Mouse (Mus musculus) embryonic facial prominence, embryonic 13.5 days (tissue): ENCODE data around the gene Akr1d1. TPM values are rescaled to one million over a fixed set of nuclear protein-coding genes. Genes with fewer than 3 reads are reported as not detected.

ENCODE experiments used
- ATAC-seq: fragments of 200-750 bp; cut with Nextera tagmentation; 2 replicates; pipeline ENCODE4 v1.8.0; 2017; ENCODE audit warnings: low read depth; ENCODE audit not compliant: insufficient number of reproducible peaks, insufficient read depth, low FRiP score, low TSS enrichment
- H3K27ac ChIP-seq: fragments of 300-500 bp; sonication (generic); 2 replicates; pipeline ENCODE4 v1.5.1; 2015; ENCODE audit warnings: moderate library complexity, mild to moderate bottlenecking, inconsistent platforms
- H3K27me3 ChIP-seq: fragments of 300-500 bp; sonication (generic); 2 replicates; pipeline ENCODE4 v1.6.1; 2015; ENCODE audit warnings: mild to moderate bottlenecking, inconsistent platforms
- H3K36me3 ChIP-seq: fragments of 300-500 bp; sonication (generic); 2 replicates; pipeline ENCODE4 v1.6.1; 2015; ENCODE audit warnings: mild to moderate bottlenecking, inconsistent platforms
- H3K4me1 ChIP-seq: fragments of 300-500 bp; sonication (generic); 2 replicates; pipeline ENCODE4 v1.6.1; 2015; ENCODE audit warnings: inconsistent platforms
- H3K4me2 ChIP-seq: fragments of 300-500 bp; sonication (generic); 2 replicates; pipeline ENCODE4 v1.6.1; 2015; ENCODE audit warnings: moderate library complexity, mild to moderate bottlenecking, inconsistent platforms
- H3K4me3 ChIP-seq: fragments of 300-500 bp; sonication (generic); 2 replicates; pipeline ENCODE4 v1.5.1; 2015; ENCODE audit warnings: mild to moderate bottlenecking, inconsistent platforms
- H3K9ac ChIP-seq: fragments of 300-500 bp; sonication (generic); 2 replicates; pipeline ENCODE4 v1.6.1; 2015; ENCODE audit warnings: mild to moderate bottlenecking, inconsistent platforms
- H3K9me3 ChIP-seq: fragments of 300-500 bp; sonication (generic); 2 replicates; pipeline ENCODE4 v1.6.1; 2016; ENCODE audit warnings: inconsistent platforms
- WGBS: fragments of 180-500 bp; shearing (Covaris S2); methylation state at CpG from one replicate; pipeline ENCODE4 v1.1.7; 2015; ENCODE audit warnings: mixed read lengths; 5-methylcytosine and 5-hydroxymethylcytosine counted together
- polyA plus RNA-seq: library from polyadenylated mRNA; unstranded; fragments of >200 nt; fragmentation: Nextera tagmentation; extraction: Ambion mirVana; gene quantifications from 2 replicates; pipeline ENCODE4 v1.2.1, GENCODE M21; 2015

The Akr1d1 gene
- polyA plus RNA-seq, 1 experiment from 2014 or later = not detected

- H3K4me3 ChIP-seq = no peak overlapping the region
- H3K9ac ChIP-seq = no peak overlapping the region
- H3K27ac ChIP-seq = no peak overlapping the region
- WGBS = 49% methylated on average over 9 of the region's 9 CpGs
- ATAC-seq = no peak
- H3K4me1 ChIP-seq = no peaks in the 10 kb centered on the region
- H3K9me3 ChIP-seq = no peaks in the 10 kb centered on the region
- no peaks in the 10 kb centered on the region for H3K27me3 ChIP-seq
- no peak overlapping the region for H3K4me2 ChIP-seq
- no peaks in the 10 kb centered on the region for H3K36me3 ChIP-seq
Observed at GRCm38 (mm10) chr6:37602857-37603765, 73.1 kb downstream of the Akr1d1 start.

GRCm38 (mm10) chr6:37604178-37604883 lies 74.4 kb downstream of the Akr1d1 start:
- ATAC-seq = no peak
- Histone ChIP-seq H3K9ac (no peak overlapping the region), H3K27me3 (no peaks in the 10 kb centered on the region), H3K4me2 (no peak overlapping the region), H3K27ac (no peak overlapping the region), H3K9me3 (no peaks in the 10 kb centered on the region), H3K4me1 (no peaks in the 10 kb centered on the region), H3K4me3 (no peak overlapping the region), H3K36me3 (no peaks in the 10 kb centered on the region)
- 67% methylated on average over 4 of the region's 4 CpGs for WGBS

GRCm38 (mm10) chr6:37604884-37605269 lies 74.9 kb downstream of the Akr1d1 start:
- Histone ChIP-seq H3K4me3 (no peak overlapping the region), H3K36me3 (no peaks in the 10 kb centered on the region), H3K27me3 (no peaks in the 10 kb centered on the region), H3K4me1 (no peaks in the 10 kb centered on the region), H3K9me3 (no peaks in the 10 kb centered on the region), H3K9ac (no peak overlapping the region), H3K4me2 (no peak overlapping the region), H3K27ac (no peak overlapping the region)
- no peak for ATAC-seq
- WGBS = 63% methylated on average over 5 of the region's 5 CpGs

- 51% methylated on average over 3 of the region's 3 CpGs for WGBS
- no peak overlapping the region for H3K9ac ChIP-seq
- H3K36me3 ChIP-seq = no peaks in the 10 kb centered on the region
- H3K4me2 ChIP-seq = no peak overlapping the region
- no peaks in the 10 kb centered on the region for H3K9me3 ChIP-seq
- no peaks in the 10 kb centered on the region for H3K4me1 ChIP-seq
- no peaks in the 10 kb centered on the region for H3K27me3 ChIP-seq
- no peak overlapping the region for H3K4me3 ChIP-seq
- no peak for ATAC-seq
- H3K27ac ChIP-seq = no peak overlapping the region
Observed at GRCm38 (mm10) chr6:37607511-37608289, 77.7 kb downstream of the Akr1d1 start.

GRCm38 (mm10) chr6:37612603-37613284 lies 82.8 kb downstream of the Akr1d1 start:
- no peak overlapping the region for H3K4me3 ChIP-seq
- H3K36me3 ChIP-seq = no peaks in the 10 kb centered on the region
- 80% methylated on average over 6 of the region's 6 CpGs for WGBS
- H3K9me3 ChIP-seq = no peaks in the 10 kb centered on the region
- no peak overlapping the region for H3K9ac ChIP-seq
- no peak overlapping the region for H3K4me2 ChIP-seq
- peaks cover 5% of the 10 kb centered on the region for H3K4me1 ChIP-seq
- no peaks in the 10 kb centered on the region for H3K27me3 ChIP-seq
- ATAC-seq = no peak
- H3K27ac ChIP-seq = no peak overlapping the region

GRCm38 (mm10) chr6:37615490-37615889 lies 85.5 kb downstream of the Akr1d1 start:
- Histone ChIP-seq H3K27me3 (no peaks in the 10 kb centered on the region), H3K4me1 (peaks cover 6% of the 10 kb centered on the region), H3K4me2 (no peak overlapping the region), H3K4me3 (no peak overlapping the region), H3K36me3 (no peaks in the 10 kb centered on the region), H3K27ac (no peak overlapping the region), H3K9me3 (no peaks in the 10 kb centered on the region), H3K9ac (no peak overlapping the region)
- ATAC-seq = no peak
- WGBS = 79% methylated on average over 2 of the region's 2 CpGs

GRCm38 (mm10) chr6:37616136-37616535 lies 86.2 kb downstream of the Akr1d1 start:
- Histone ChIP-seq H3K4me2 (no peak overlapping the region), H3K27ac (no peak overlapping the region), H3K9me3 (no peaks in the 10 kb centered on the region), H3K9ac (no peak overlapping the region), H3K4me3 (no peak overlapping the region), H3K4me1 (peaks cover 6% of the 10 kb centered on the region), H3K27me3 (no peaks in the 10 kb centered on the region), H3K36me3 (no peaks in the 10 kb centered on the region)
- no peak for ATAC-seq
- WGBS = 96% methylated on average over 7 of the region's 7 CpGs

GRCm38 (mm10) chr6:37617431-37618011 lies 87.5 kb downstream of the Akr1d1 start:
- peaks cover 9% of the 10 kb centered on the region for H3K4me1 ChIP-seq
- H3K9ac ChIP-seq = no peak overlapping the region
- peak overlapping the region; percentile 74 for H3K27ac ChIP-seq
- H3K36me3 ChIP-seq = no peaks in the 10 kb centered on the region
- ATAC-seq = 0 out of 2 replicates have a peak, but pooled peaks have one; percentile 52
- H3K4me3 ChIP-seq = no peak overlapping the region
- H3K9me3 ChIP-seq = no peaks in the 10 kb centered on the region
- H3K4me2 ChIP-seq = no peak overlapping the region
- WGBS = 12% methylated on average over 10 of the region's 10 CpGs
- H3K27me3 ChIP-seq = no peaks in the 10 kb centered on the region

Other genes with a start within 250 kb of the Akr1d1 start
- 0.84 and 1.1 TPM in 2 replicates for gene Dgki, start 230.0 kb upstream of the Akr1d1 start, polyA plus RNA-seq
- gene Creb3l2, start 88.0 kb upstream of the Akr1d1 start, polyA plus RNA-seq = 26.9 and 29.0 TPM in 2 replicates